In the genomic region with DNA sequence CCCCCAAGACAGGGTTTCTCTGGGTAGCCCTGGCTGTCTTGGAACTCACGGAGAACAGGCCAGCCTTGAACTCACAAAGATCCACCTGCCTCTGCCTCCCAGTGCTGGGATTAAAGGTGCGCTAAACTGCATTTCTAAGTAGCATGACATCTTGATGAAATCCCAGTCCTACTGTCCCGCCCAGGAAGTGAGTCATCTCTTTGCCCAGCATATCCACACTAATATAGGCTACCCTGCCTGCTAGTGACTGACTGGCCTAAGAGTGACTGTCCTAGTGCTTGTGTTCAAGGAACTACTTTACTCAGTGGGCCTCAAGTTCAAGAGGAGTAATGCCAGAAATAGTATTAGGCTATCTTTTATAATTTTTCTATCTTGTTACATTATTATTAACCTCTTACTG, we compare ENCODE assay signal across 30 mouse cellular contexts. TPM values are rescaled to one million over a fixed set of nuclear protein-coding genes. Genes with fewer than 3 reads are reported as not detected.
"Had no signal": no experiment of that assay in that cellular context is flagged by ENCODE, and none has a peak within 500 bp of the region (broad histone marks: within the 10 kb centered on the region; RNA-seq: fewer than 3 reads in every experiment).

No protein-coding gene starts in this region.

- H3K9ac ChIP-seq: heart, embryonic 13.5 days; heart, embryonic 15.5 days; hindbrain, embryonic 13.5 days; hindbrain, embryonic 15.5 days; kidney, embryonic 15.5 days; limb, embryonic 13.5 days; limb, embryonic 15.5 days; liver, embryonic 12.5 days had no signal

- H3K4me3 ChIP-seq: heart, adult 2 months; heart, embryonic 13.5 days; heart, embryonic 15.5 days; hindbrain, embryonic 13.5 days; hindbrain, embryonic 15.5 days; kidney, embryonic 15.5 days; limb, embryonic 13.5 days; limb, embryonic 15.5 days; liver, embryonic 12.5 days had no signal

- H3K4me2 ChIP-seq: heart, embryonic 11.5 days; heart, embryonic 13.5 days; heart, embryonic 15.5 days; hindbrain, embryonic 13.5 days; hindbrain, embryonic 15.5 days; kidney, embryonic 15.5 days; limb, embryonic 13.5 days; limb, embryonic 15.5 days; liver, embryonic 12.5 days had no signal

- H3K27ac ChIP-seq: heart, adult 2 months; heart, embryonic 13.5 days; heart, embryonic 15.5 days; hindbrain, embryonic 13.5 days; hindbrain, embryonic 15.5 days; hindbrain, postnatal 0 days; kidney, embryonic 15.5 days; kidney, postnatal 0 days; limb, embryonic 13.5 days; limb, embryonic 15.5 days; liver, embryonic 12.5 days had no signal

- ATAC-seq: hindbrain, postnatal 0 days; intestine, postnatal 0 days; liver, embryonic 12.5 days had no signal

- H3K9me3 ChIP-seq: heart, embryonic 13.5 days; heart, embryonic 15.5 days; hindbrain, embryonic 13.5 days; hindbrain, embryonic 15.5 days; kidney, embryonic 15.5 days; limb, embryonic 13.5 days; limb, embryonic 15.5 days; liver, embryonic 12.5 days had no signal

- DNase-seq: gastrocnemius, postnatal 14 days; gastrocnemius, postnatal 36 days; heart, adult 11 months; heart, adult 2 months; heart, postnatal 14 days; heart, postnatal 36 days; kidney, adult 2 months; kidney, adult 9 months; kidney, postnatal 14 days; kidney, postnatal 36 days; layer of hippocampus, adult 9-11 months; layer of hippocampus, postnatal 36 days; left cerebral cortex, postnatal 4 days had no signal

- H3K27me3 ChIP-seq: heart, embryonic 13.5 days; heart, embryonic 15.5 days; hindbrain, embryonic 13.5 days; hindbrain, embryonic 15.5 days; kidney, embryonic 15.5 days; limb, embryonic 13.5 days; limb, embryonic 15.5 days; liver, embryonic 12.5 days had no signal

RNA-seq across cellular contexts. Expression of a gene that starts 55.4 kb away (rescaled TPM):
- polyA plus RNA-seq: heart, embryonic 11.5 days; heart, embryonic 13.5 days; heart, embryonic 15.5 days; heart, postnatal 0 days; hindbrain, embryonic 11.5 days; intestine, embryonic 14.5 days; intestine, postnatal 0 days; kidney, postnatal 0 days; large intestine, adult 2 months; limb, embryonic 13.5 days; liver, adult 2 months had no signal
